11 mouse cellular contexts compared by ENCODE assay signal in genomic region chr6:66929694-66930093, GRCm38 (mm10). TPM values are rescaled to one million over a fixed set of nuclear protein-coding genes. Genes with fewer than 3 reads are reported as not detected.
DNase-seq lines count a peak whose midpoint lies in the region; ATAC-seq and TF ChIP-seq lines count a peak whose summit lies in the region.
"Had no signal": no experiment of that assay in that cellular context is flagged by ENCODE, and none has a peak within 500 bp of the region (broad histone marks: within the 10 kb centered on the region; RNA-seq: fewer than 3 reads in every experiment).

No protein-coding gene starts in this region.

- TF ChIP-seq EP300 in liver, embryonic 14.5 days (IDR thresholded peaks at IDR 0.05; ENCODE audit: low read depth), result no peak

- peak; percentile 43; the same call in 1 of the 2 replicates for ATAC-seq in intestine, postnatal 0 days
- ATAC-seq in liver, embryonic 14.5 days (ENCODE audit: insufficient read depth), result peak; percentile 55; the same call in 1 of the 2 replicates
- ATAC-seq: hindbrain, embryonic 16.5 days had no signal

- no peak for TF ChIP-seq CTCF in intestine, postnatal 0 days (IDR thresholded peaks at IDR 0.05; ENCODE audit: low read depth)
- TF ChIP-seq CTCF in liver, embryonic 14.5 days (IDR thresholded peaks at IDR 0.05; ENCODE audit: low read depth), result no peak

- H3K36me3 ChIP-seq in intestine, postnatal 0 days (ENCODE audit: control insufficient read depth, insufficient read depth), result no peaks in the 10 kb centered on the region; the same call in 1 of the 2 replicates
- no peaks in the 10 kb centered on the region for H3K36me3 ChIP-seq in liver, embryonic 14.5 days (replicated peaks; ENCODE audit: control insufficient read depth, insufficient read depth, low read depth)
- H3K36me3 ChIP-seq: limb, embryonic 13.5 days had no signal

- H3K27me3 ChIP-seq in intestine, postnatal 0 days (replicated peaks; ENCODE audit: control insufficient read depth, insufficient read depth, low read length), result no peaks in the 10 kb centered on the region
- H3K27me3 ChIP-seq in liver, embryonic 14.5 days (ENCODE audit: control insufficient read depth, insufficient read depth, low read length), result no peaks in the 10 kb centered on the region
- H3K27me3 ChIP-seq: limb, embryonic 13.5 days had no signal

- H3K9ac ChIP-seq in intestine, postnatal 0 days (ENCODE audit: low read depth, low read length), result no peak overlapping the region
- no peak overlapping the region for H3K9ac ChIP-seq in liver, embryonic 14.5 days (replicated peaks)
- H3K9ac ChIP-seq: limb, embryonic 13.5 days had no signal

- no peak overlapping the region for H3K4me3 ChIP-seq in intestine, postnatal 0 days (ENCODE audit: low read depth, low read length)
- no peak overlapping the region for H3K4me3 ChIP-seq in liver, embryonic 14.5 days (ENCODE audit: insufficient read depth in 1 of 2, low read depth in 2 of 2, low read length in 2 of 2)
- H3K4me3 ChIP-seq: heart, adult 2 months; limb, embryonic 13.5 days had no signal

- no peak overlapping the region for H3K4me2 ChIP-seq in intestine, postnatal 0 days (replicated peaks; ENCODE audit: low read depth)
- H3K4me2 ChIP-seq in liver, embryonic 14.5 days (ENCODE audit: low read depth), result peak overlapping the region; percentile 26; the same call in 1 of the 2 replicates
- H3K4me2 ChIP-seq: limb, embryonic 13.5 days had no signal

- 27% methylated on average over 7 of the region's 7 CpGs for WGBS in intestine, postnatal 0 days
- 10% methylated on average over 7 of the region's 7 CpGs for WGBS in liver, embryonic 14.5 days (ENCODE audit: insufficient replicate concordance)

- no peak overlapping the region for H3K27ac ChIP-seq in intestine, postnatal 0 days (ENCODE audit: low read depth, low read length)
- no peak overlapping the region for H3K27ac ChIP-seq in liver, embryonic 14.5 days
- H3K27ac ChIP-seq: heart, adult 2 months; limb, embryonic 13.5 days had no signal

- H3K9me3 ChIP-seq in intestine, postnatal 0 days (ENCODE audit: control insufficient read depth), result no peaks in the 10 kb centered on the region
- H3K9me3 ChIP-seq in liver, embryonic 14.5 days (ENCODE audit: control insufficient read depth, low read length), result no peaks in the 10 kb centered on the region
- H3K9me3 ChIP-seq: limb, embryonic 13.5 days had no signal

- peak; percentile 45 to 53 for DNase-seq in spleen, postnatal 36 days (ENCODE audit: low spot score in 2 of 2)
- DNase-seq in spleen, adult 12 weeks (ENCODE audit: low spot score), result no peak
- DNase-seq in liver, embryonic 14.5 days (ENCODE audit: low read depth in 3 of 3, low spot score in 3 of 3), result peak in 2 of 3 experiments; percentile 7 to 38
- no peak for DNase-seq in adrenal gland, postnatal 14 days
- no peak for DNase-seq in right cerebral cortex, adult 2 months (ENCODE audit: low spot score in 2 of 2)
- DNase-seq in adrenal gland, adult 18-20 months (ENCODE audit: low spot score in 2 of 2), result no peak
- DNase-seq in urinary bladder, postnatal 4 days (ENCODE audit: low spot score in 2 of 2), result no peak
- DNase-seq: heart, adult 2 months had no signal

- 0 out of 2 replicates have a peak, but pooled peaks cover 9% of the 10 kb centered on the region for H3K4me1 ChIP-seq in intestine, postnatal 0 days (replicated peaks; ENCODE audit: control insufficient read depth, insufficient read depth, low read length)
- peaks cover 0 to 14% of the 10 kb centered on the region in 2 experiments; a peak in 3 of 4 replicates for H3K4me1 ChIP-seq in liver, embryonic 14.5 days (replicated peaks; ENCODE audit: control insufficient read depth in 2 of 2, insufficient read depth in 2 of 2, low read length in 1 of 2)

RNA-seq across cellular contexts. Expression of gene Gng12, which starts 33.5 kb away (rescaled TPM):
- polyA plus RNA-seq in intestine, postnatal 0 days (2015; fragmentation: Nextera tagmentation; extraction: Ambion mirVana), result 265 and 271 TPM in 2 replicates
- polyA plus RNA-seq in liver, embryonic 14.5 days (2012; rRNA removed), result 6.0 and 11.6 TPM in 2 replicates
- 30.6 and 32.5 TPM in 2 replicates for polyA plus RNA-seq in liver, embryonic 14.5 days (2014; fragmentation: Nextera tagmentation; extraction: Ambion mirVana)
- 85.3 and 93.6 TPM in 2 replicates for total RNA-seq in adrenal gland, postnatal 14 days (2021)
- 10 to 100 TPM; 68.9 to 84.2 TPM for total RNA-seq in adrenal gland, adult 18-20 months (2021)

Comparison
In these comparisons a context has a peak if more than half of its experiments do, and no peak if none do; other contexts are left out.
1. DNase-seq: peak in spleen, postnatal 36 days (2 of 2) and liver, embryonic 14.5 days (2 of 3); none in spleen, adult 12 weeks (single experiment), adrenal gland, postnatal 14 days (single experiment), right cerebral cortex, adult 2 months (0 of 2), adrenal gland, adult 18-20 months (0 of 2) and urinary bladder, postnatal 4 days (0 of 2).